Mouse (Mus musculus) gastrocnemius, postnatal 36 days (tissue): ENCODE measurements around the gene Rnh1. TPM values are rescaled to one million over a fixed set of nuclear protein-coding genes. Genes with fewer than 3 reads are reported as not detected.

Experiments
- DNase-seq, 2 experiments: peaks; one replicate each; pipeline ENCODE4 v3.0.0; 2022
- intact Hi-C: fragments of 180-260 bp; cut with DNase I; formaldehyde crosslinking; loops from one replicate; pipeline ENCODE4 v1.15.1; 2025
- microRNA-seq, 2 experiments: library from miRNA; unstranded; fragments of <30 nt; microRNA quantifications; one replicate each; pipeline ENCODE4 v1.2.0; 2021
- total RNA-seq, 2 experiments: library from RNA; stranded (reverse); gene quantifications; 2 replicates each; pipeline ENCODE4 v1.2.3; 2021

Gene Rnh1
- total RNA-seq, 2 experiments from 2014 or later = 41.8 to 45.9 TPM

DNA sequence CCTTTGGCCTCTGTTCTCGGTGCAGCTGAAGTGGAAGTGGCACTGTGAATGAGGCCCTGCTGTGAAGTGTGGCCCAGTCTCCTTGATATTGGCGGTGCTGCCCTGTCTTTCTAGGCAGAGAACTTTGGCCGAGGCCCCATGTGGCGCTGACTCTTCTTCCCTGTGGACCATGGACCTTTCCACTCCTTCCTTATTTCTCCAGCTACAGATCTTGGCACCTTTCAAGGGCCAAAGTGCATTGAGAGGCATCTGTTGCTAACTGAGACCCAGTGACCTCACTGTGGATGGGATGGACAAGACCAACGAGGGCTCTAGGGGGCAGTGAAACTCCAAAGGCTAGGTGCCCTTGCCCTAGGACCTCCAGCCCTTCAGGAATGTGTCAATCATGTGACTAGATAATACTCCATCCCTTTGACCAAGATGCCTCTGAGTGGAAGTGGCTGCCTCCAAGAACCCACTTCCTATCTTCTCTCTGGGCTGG lies 51.6 kb downstream of the Rnh1 start:
- DNase-seq = no peak
- intact Hi-C loops = no loop called here

DNA sequence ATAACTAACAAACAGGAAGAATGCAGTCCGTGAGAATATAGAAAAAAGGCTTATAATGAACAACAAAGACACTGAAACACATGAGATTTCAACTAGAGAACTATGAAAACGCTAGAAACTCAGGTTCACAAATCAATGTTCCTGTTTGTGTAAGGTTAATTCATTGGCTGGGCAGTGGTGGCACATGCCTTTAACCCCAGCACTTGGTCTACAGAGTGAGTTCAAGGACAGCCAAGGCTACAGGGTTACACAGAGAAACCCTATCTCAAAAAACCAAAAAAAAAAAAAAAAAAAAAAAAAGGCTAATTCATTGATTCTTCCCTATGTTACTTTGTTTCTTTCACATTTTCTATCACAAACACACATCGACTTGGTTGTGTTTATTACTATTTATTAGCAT lies 52.1 kb downstream of the Rnh1 start:
- DNase-seq = no peak
- intact Hi-C loops = no loop called here

DNA sequence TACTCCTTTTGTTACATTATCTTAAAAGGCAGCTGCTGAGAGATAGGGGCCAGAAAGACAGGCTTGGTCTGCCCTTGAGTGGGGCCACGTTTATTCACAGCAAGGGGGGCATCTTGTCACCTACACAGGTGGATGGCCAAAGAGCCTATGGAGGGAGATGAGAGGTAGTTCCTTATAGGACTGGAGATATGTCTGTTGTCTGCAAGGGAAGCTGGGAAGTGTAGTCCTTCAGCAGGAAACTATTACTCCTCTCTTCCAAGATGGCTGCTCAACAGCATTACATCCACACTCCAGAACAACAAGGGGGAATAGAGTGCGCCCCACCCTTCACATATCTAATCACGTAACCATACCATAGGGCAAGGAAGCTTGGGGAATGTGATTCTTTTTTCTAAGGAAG lies 53.2 kb downstream of the Rnh1 start:
- no peak for DNase-seq
- intact Hi-C loops = no loop called here

DNA sequence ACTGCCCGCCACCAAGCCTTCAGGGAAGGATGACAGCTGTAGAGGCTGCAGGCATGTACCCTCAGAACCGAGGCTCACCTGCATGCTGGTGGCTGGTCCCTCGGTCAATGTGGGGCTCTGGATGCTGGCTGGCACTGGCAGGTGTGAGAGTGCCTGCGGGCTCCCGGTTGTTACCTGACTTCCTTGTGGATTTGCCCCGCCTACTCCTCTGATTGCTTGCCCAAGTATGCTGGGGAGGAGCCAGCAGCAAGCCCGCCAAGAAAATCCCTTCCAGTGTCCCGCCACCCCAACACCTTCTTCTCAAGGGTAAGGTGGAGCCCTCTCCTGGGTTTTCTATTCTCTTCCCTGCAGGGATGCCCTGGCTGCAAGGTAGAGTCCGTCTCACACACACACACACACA lies 55.0 kb downstream of the Rnh1 start, which contains the start of gene Ano9:
Ano9 (minus strand) TSS at position 171 of the 400 bp plus-strand sequence.
- DNase-seq = no peak
- intact Hi-C loops = no loop called here

DNA sequence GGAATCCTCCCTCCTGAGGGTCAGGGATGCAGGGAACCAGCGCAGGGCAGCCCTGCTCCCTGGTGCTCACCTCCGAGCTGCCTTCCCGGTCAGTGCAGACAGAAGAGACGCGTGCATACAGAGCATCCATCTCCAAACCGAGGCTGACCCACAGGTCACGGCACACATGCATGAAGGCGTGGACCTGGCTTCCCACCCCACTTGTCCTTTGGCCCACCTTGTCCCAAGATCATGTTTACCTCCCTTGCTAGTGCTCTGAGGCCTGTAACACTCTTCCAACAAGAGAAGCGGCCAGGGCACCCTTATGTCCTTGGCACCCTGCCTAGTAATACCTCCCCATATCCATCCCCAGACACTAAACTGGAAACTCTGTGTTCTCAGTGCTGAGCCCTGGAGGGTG lies 56.8 kb downstream of the Rnh1 start:
- intact Hi-C loops = no loop called here
- no peak for DNase-seq

Small RNA genes within 50 kb of the gene (microRNA-seq; reads per million reads assigned to microRNA genes)
- gene Mir210 = 49.0 to 109 reads per million in 2 experiments

Other genes starting within 250 kb of the Rnh1 start
- 1 to 10 TPM; 3.6 to 4.6 TPM for gene Pgghg, start 231.5 kb downstream of the Rnh1 start, total RNA-seq
- gene Ifitm5, start 222.6 kb downstream of the Rnh1 start, total RNA-seq = under 1 TPM in 1 of 2 experiments, not detected in 1; 0.35 TPM
- gene Gm45717, start 216.9 kb downstream of the Rnh1 start, total RNA-seq = not detected
- gene Ifitm2, start 216.9 kb downstream of the Rnh1 start, total RNA-seq = 10 to 100 TPM; 50.9 to 51.8 TPM
- under 1 TPM in 1 of 2 experiments, not detected in 1; 0.77 TPM for gene Ifitm1, start 205.6 kb downstream of the Rnh1 start, total RNA-seq
- gene Ifitm3, start 162.1 kb downstream of the Rnh1 start, total RNA-seq = 10 to 100 TPM; 30.2 to 45.6 TPM
- not detected for gene Ifitm6, start 154.9 kb downstream of the Rnh1 start, total RNA-seq
- not detected for gene Gm17387, start 143.7 kb downstream of the Rnh1 start, total RNA-seq
- gene B4galnt4, start 111.8 kb downstream of the Rnh1 start, total RNA-seq = under 1 TPM; 0.20 to 0.22 TPM
- under 1 TPM in 1 of 2 experiments, not detected in 1; 0.12 TPM for gene Pkp3, start 94.6 kb downstream of the Rnh1 start, total RNA-seq
- gene Sigirr, start 72.3 kb downstream of the Rnh1 start, total RNA-seq = 1 to 10 TPM; 1.7 to 2.0 TPM
- not detected for gene Ano9, start 55.1 kb downstream of the Rnh1 start, total RNA-seq
- gene Ptdss2, start 50.5 kb downstream of the Rnh1 start, total RNA-seq = 10 to 100 TPM; 15.9 to 18.7 TPM
- gene Hras, start 21.1 kb upstream of the Rnh1 start, total RNA-seq = 100 to 1,000 TPM; 148 to 163 TPM
- gene Lrrc56, start 21.3 kb upstream of the Rnh1 start, total RNA-seq = 1 to 10 TPM; 2.0 to 2.1 TPM
- gene Lmntd2, start 41.2 kb upstream of the Rnh1 start, total RNA-seq = not detected
- under 1 TPM in 1 of 2 experiments, not detected in 1; 0.59 TPM for gene Rassf7, start 43.0 kb upstream of the Rnh1 start, total RNA-seq
- gene Phrf1, start 55.9 kb upstream of the Rnh1 start, total RNA-seq = 10 to 100 TPM; 19.2 to 20.6 TPM
- gene Irf7, start 93.6 kb upstream of the Rnh1 start, total RNA-seq = 1 to 10 TPM in 1 of 2 experiments, under 1 TPM in 1; 0.71 to 2.5 TPM
- gene Cdhr5, start 103.9 kb upstream of the Rnh1 start, total RNA-seq = under 1 TPM in 1 of 2 experiments, not detected in 1; 0.12 TPM
- gene Sct, start 106.3 kb upstream of the Rnh1 start, total RNA-seq = not detected
- not detected for gene Drd4, start 119.1 kb upstream of the Rnh1 start, total RNA-seq
- 10 to 100 TPM; 13.9 to 14.8 TPM for gene Deaf1, start 154.8 kb upstream of the Rnh1 start, total RNA-seq
- gene Tmem80, start 154.9 kb upstream of the Rnh1 start, total RNA-seq = 10 to 100 TPM; 10.2 to 10.6 TPM
- 1 to 10 TPM; 2.1 to 2.5 TPM for gene Eps8l2, start 166.0 kb upstream of the Rnh1 start, total RNA-seq
- 10 to 100 TPM; 81.0 to 82.7 TPM for gene Taldo1, start 219.3 kb upstream of the Rnh1 start, total RNA-seq
- gene Gatd1, start 241.3 kb upstream of the Rnh1 start, total RNA-seq = 1 to 10 TPM; 6.3 to 6.7 TPM